Mouse (Mus musculus): ENCODE results near the gene Kmt2e. TPM values are rescaled to one million over a fixed set of nuclear protein-coding genes. Genes with fewer than 3 reads are reported as not detected.

The Kmt2e gene
- 74.6 and 83.1 TPM in 2 replicates for polyA plus RNA-seq (2015; fragmentation: Nextera tagmentation; extraction: Ambion mirVana)

DNA sequence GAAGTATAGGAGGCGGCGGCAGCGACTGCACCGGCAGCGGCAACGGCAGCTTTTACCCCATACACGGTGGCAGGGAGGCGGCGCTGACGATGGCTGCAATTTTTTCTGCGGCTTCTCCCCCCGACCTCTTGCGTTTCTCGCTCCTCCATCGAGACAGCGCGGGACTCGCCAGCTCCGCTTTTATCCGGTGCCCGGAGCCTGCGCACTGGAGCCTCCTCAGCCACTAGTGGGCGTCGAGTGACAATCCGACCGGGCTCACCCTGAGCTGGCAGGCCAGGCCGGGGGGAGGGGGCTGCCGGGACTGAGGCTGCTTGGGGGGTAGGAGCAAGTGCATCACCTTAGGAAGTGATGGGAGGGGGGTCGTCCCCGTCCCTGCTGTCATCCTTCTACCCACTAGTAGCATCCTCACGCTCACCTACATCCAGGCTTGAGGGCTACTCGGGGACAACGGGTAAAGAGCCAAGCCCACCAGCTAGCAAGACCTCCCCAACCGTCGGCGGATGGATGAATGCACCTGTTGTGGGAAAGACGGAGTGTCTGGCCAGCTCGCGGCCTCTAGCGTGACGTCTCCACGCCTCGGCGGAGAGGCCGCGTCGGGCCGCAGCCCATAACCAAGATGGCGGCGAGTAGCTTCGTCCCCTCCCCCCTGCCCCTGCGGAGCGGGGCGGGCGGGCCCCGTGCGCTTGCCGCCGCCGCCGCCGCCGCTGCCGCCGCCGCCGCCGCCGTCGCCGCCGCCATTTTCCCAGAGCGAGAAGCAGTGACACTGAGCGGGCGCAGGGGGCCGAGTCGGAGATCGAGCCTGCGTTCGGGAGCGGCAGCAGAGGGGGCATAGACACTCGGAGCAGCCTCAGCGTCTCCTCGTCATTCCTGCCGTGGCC is at the start of gene Kmt2e:
TSS of gene Kmt2e (plus strand) at position 722 of the 878 bp plus-strand sequence.
- Histone ChIP-seq H3K4me3 (ENCODE audit: low read length) (peak within 1 kb of the TSS; percentile 97), H3K36me3 (ENCODE audit: control insufficient read depth, insufficient read depth, low read length) (no peaks in the 10 kb centered on the region), H3K27me3 (replicated peaks; ENCODE audit: control insufficient read depth, insufficient read depth, low read length) (no peaks in the 10 kb centered on the region), H3K4me1 (ENCODE audit: control insufficient read depth, insufficient read depth, low read length) (peaks cover 2% of the 10 kb centered on the region; the same call in 1 of the 2 replicates), H3K9ac (ENCODE audit: low read depth, low read length) (peak within 1 kb of the TSS; percentile 100), H3K27ac (ENCODE audit: low read length) (peak within 1 kb of the TSS; percentile 100), H3K4me2 (ENCODE audit: low read depth, low read length) (peak within 1 kb of the TSS; percentile 67), H3K9me3 (ENCODE audit: control insufficient read depth, low read length) (no peaks in the 10 kb centered on the region)
- under 1% methylated on average over 77 of the region's 85 CpGs for WGBS
- peak; percentile 80 for ATAC-seq

DNA sequence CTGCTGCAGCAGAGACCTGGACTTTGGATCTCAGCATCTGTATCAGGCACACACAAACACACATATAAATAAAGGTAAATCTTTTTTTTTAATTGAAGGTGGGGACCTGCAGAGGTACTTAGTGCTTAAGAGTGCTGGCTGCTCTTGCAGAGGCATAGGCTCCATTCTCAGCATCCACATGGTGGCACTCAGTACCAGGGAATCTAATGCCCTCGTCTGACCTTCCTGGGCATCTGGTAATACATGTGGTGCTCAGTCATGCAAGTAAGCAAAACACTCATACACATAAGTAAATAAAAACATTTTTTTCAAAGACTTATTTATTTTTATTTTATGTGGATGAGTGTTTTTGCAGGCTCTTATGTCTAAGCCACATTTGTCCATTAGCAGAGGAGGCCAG is 49.1 kb upstream of the Kmt2e start:
- Histone ChIP-seq H3K4me2 (ENCODE audit: low read depth, low read length) (no peak overlapping the region), H3K4me1 (ENCODE audit: control insufficient read depth, insufficient read depth, low read length) (no peaks in the 10 kb centered on the region; the same call in 1 of the 2 replicates), H3K27ac (ENCODE audit: low read length) (no peak overlapping the region), H3K36me3 (ENCODE audit: control insufficient read depth, insufficient read depth, low read length) (no peaks in the 10 kb centered on the region), H3K9ac (ENCODE audit: low read depth, low read length) (no peak overlapping the region), H3K27me3 (replicated peaks; ENCODE audit: control insufficient read depth, insufficient read depth, low read length) (no peaks in the 10 kb centered on the region), H3K9me3 (ENCODE audit: control insufficient read depth, low read length) (no peaks in the 10 kb centered on the region), H3K4me3 (ENCODE audit: low read length) (no peak overlapping the region)
- no peak for ATAC-seq
- WGBS = 76% methylated on average over 1 of the region's 1 CpGs

DNA sequence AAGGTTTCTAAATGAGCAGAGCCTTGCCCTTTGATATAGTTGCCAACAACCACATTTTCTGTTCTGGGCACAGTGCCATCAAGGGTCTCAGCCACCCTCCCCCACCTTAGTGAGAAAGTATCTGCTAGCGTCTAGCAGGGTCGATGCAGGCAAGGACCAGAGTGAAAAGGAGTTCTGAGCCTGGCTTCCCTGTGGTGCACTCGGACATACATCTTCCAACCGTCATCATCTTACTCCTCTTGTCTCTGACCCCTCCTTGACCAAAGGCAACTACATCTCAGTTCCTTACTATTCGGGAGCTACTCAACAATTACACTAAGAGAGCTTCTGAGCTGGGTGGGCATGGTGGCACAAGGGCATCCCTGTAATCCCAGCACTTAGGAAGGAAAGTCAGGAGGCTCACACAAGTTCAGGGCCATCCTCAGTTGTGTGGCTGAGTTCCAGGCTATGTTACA is 48.5 kb upstream of the Kmt2e start:
- Histone ChIP-seq H3K4me1 (ENCODE audit: control insufficient read depth, insufficient read depth, low read length) (no peaks in the 10 kb centered on the region; the same call in 1 of the 2 replicates), H3K4me2 (ENCODE audit: low read depth, low read length) (no peak overlapping the region), H3K27me3 (replicated peaks; ENCODE audit: control insufficient read depth, insufficient read depth, low read length) (no peaks in the 10 kb centered on the region), H3K9me3 (ENCODE audit: control insufficient read depth, low read length) (no peaks in the 10 kb centered on the region), H3K4me3 (ENCODE audit: low read length) (no peak overlapping the region), H3K9ac (ENCODE audit: low read depth, low read length) (no peak overlapping the region), H3K27ac (ENCODE audit: low read length) (no peak overlapping the region), H3K36me3 (ENCODE audit: control insufficient read depth, insufficient read depth, low read length) (no peaks in the 10 kb centered on the region)
- 0 out of 2 replicates have a peak, but pooled peaks have one; percentile 8 for ATAC-seq
- WGBS = 58% methylated on average over 5 of the region's 5 CpGs

DNA sequence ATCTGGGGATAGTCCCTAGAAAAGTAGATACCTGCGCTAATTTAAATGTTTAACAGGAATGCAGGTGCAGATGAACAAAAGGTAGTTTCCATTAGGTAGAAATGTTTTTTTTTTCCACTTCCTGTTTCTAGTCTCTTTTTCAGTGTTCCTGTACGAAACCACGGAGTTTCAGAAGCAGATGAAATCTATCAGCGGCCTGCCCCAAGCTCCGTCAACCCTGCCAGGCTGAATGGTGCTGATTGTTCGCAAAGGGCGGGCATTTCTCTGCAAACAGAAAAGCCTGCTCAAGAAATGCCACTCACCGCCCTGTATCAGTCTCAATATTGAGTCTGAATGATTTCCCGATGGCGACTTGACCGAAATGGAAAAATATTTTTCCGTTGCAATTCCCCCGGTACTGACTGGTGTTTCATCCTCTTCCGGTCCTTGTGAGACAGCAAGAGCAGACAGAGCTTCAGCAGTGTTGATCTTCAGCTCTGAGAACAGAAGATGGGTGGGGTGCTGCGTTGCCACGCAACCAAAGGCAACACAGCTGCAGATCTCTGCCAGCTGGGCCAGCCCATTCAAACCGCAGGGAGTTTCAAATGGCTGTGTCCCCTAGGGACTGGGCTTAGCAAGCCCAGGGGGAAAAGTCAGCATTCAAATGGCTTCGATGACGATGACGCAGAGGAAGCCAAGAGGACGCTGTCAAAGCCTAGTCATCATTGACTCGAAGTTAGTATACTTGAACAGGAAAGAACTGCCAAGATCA is 47.5 kb upstream of the Kmt2e start:
- peak overlapping the region; percentile 51 for H3K4me2 ChIP-seq (ENCODE audit: low read depth, low read length)
- H3K4me1 ChIP-seq (ENCODE audit: control insufficient read depth, insufficient read depth, low read length) = no peaks in the 10 kb centered on the region; the same call in 1 of the 2 replicates
- no peaks in the 10 kb centered on the region for H3K36me3 ChIP-seq (ENCODE audit: control insufficient read depth, insufficient read depth, low read length)
- peak; percentile 97 for ATAC-seq
- peak overlapping the region; percentile 71 for H3K27ac ChIP-seq (ENCODE audit: low read length)
- H3K9me3 ChIP-seq (ENCODE audit: control insufficient read depth, low read length) = no peaks in the 10 kb centered on the region
- H3K27me3 ChIP-seq (replicated peaks; ENCODE audit: control insufficient read depth, insufficient read depth, low read length) = no peaks in the 10 kb centered on the region
- peak overlapping the region; percentile 44 for H3K4me3 ChIP-seq (ENCODE audit: low read length)
- peak overlapping the region; percentile 37 for H3K9ac ChIP-seq (ENCODE audit: low read depth, low read length)
- WGBS = 2% methylated on average over 22 of the region's 22 CpGs

DNA sequence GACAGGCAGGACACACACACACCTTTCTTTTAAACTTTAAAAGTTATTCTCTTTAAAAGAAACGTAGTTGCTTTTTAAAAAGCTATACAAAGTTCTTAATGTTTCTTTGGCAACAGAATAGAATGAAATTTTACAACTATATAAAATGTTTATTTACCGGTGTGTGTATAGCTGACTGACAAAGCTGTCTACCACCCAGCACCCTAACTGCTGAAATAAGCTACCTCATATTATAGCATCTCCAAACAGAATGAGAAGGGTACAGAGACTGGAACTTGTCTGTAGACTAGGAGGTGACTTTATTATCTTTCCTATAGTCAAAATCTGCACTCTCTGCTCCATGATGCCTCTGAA is 47.0 kb upstream of the Kmt2e start:
- Histone ChIP-seq H3K36me3 (ENCODE audit: control insufficient read depth, insufficient read depth, low read length) (no peaks in the 10 kb centered on the region), H3K9ac (ENCODE audit: low read depth, low read length) (no peak overlapping the region), H3K4me3 (ENCODE audit: low read length) (peak overlapping the region; percentile 44; the same call in 1 of the 2 replicates), H3K4me2 (ENCODE audit: low read depth, low read length) (peak overlapping the region; percentile 51; the same call in 1 of the 2 replicates), H3K27ac (ENCODE audit: low read length) (no peak overlapping the region), H3K4me1 (ENCODE audit: control insufficient read depth, insufficient read depth, low read length) (no peaks in the 10 kb centered on the region; the same call in 1 of the 2 replicates), H3K9me3 (ENCODE audit: control insufficient read depth, low read length) (no peaks in the 10 kb centered on the region), H3K27me3 (replicated peaks; ENCODE audit: control insufficient read depth, insufficient read depth, low read length) (no peaks in the 10 kb centered on the region)
- no peak for ATAC-seq
- 45% methylated on average over 2 of the region's 2 CpGs for WGBS

DNA sequence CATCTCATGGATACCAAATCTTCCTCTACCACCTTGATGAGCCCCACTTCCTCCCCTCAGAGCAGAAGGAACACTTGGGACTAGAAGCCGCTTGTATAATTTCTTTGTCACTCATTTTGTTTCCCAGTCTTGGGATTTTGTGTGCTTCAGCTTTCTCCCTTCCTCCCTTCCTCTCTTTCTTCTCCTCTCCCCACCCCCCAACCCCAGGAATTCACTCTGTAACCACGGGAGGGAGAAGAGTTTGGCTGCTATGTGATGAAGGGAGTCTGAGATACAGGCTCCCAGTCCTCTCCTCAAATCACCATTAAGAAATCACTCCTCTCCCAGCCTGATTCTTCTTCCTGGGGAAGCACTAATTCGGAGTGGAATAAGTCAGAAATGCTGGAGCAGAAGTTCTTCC is 46.1 kb upstream of the Kmt2e start:
- no peaks in the 10 kb centered on the region for H3K9me3 ChIP-seq (ENCODE audit: control insufficient read depth, low read length)
- no peak overlapping the region for H3K4me3 ChIP-seq (ENCODE audit: low read length)
- H3K9ac ChIP-seq (ENCODE audit: low read depth, low read length) = no peak overlapping the region
- ATAC-seq = no peak
- 40% methylated on average over 3 of the region's 3 CpGs for WGBS
- H3K4me2 ChIP-seq (ENCODE audit: low read depth, low read length) = no peak overlapping the region
- no peaks in the 10 kb centered on the region; the same call in 1 of the 2 replicates for H3K4me1 ChIP-seq (ENCODE audit: control insufficient read depth, insufficient read depth, low read length)
- H3K27ac ChIP-seq (ENCODE audit: low read length) = no peak overlapping the region
- H3K36me3 ChIP-seq (ENCODE audit: control insufficient read depth, insufficient read depth, low read length) = no peaks in the 10 kb centered on the region
- no peaks in the 10 kb centered on the region for H3K27me3 ChIP-seq (replicated peaks; ENCODE audit: control insufficient read depth, insufficient read depth, low read length)

DNA sequence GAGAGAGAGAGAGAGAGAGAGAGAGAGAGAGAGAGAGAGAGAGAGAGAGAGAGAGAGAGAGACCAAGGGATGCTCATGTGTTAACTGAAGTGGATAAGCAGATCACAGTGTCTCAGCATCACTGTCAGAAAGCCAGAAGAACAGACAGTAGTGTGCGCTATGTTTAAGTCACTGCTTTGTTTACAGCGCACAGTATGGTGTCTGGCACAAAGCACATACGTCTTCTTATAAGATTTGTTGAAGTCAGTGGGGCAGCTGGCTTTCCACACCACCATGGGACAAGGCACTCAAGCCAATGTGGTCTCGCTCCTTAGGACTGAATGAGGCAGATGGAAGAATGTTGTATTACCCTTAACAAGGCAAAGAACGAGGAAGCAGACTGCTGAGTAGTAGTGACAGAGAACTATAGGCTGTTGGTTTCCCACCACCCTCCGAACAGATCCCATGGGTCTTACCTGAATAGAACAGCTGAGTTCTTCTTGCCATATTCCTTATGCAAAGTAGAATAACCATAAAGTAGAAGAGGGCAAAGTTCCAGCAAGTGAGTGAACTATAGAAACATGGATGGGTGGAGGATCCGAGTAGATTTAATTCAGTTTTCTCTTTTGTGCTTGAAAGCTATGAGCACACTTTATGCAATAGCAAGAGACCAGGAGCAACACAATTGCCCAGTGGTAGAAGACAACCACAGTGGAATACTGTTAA is 44.5 kb upstream of the Kmt2e start:
- no peak for ATAC-seq
- Histone ChIP-seq H3K9ac (ENCODE audit: low read depth, low read length) (no peak overlapping the region), H3K27ac (ENCODE audit: low read length) (no peak overlapping the region), H3K4me2 (ENCODE audit: low read depth, low read length) (no peak overlapping the region), H3K36me3 (ENCODE audit: control insufficient read depth, insufficient read depth, low read length) (no peaks in the 10 kb centered on the region), H3K4me3 (ENCODE audit: low read length) (no peak overlapping the region), H3K4me1 (ENCODE audit: control insufficient read depth, insufficient read depth, low read length) (no peaks in the 10 kb centered on the region; the same call in 1 of the 2 replicates), H3K27me3 (replicated peaks; ENCODE audit: control insufficient read depth, insufficient read depth, low read length) (no peaks in the 10 kb centered on the region), H3K9me3 (ENCODE audit: control insufficient read depth, low read length) (no peaks in the 10 kb centered on the region)
- 80% methylated on average over 7 of the region's 7 CpGs for WGBS

DNA sequence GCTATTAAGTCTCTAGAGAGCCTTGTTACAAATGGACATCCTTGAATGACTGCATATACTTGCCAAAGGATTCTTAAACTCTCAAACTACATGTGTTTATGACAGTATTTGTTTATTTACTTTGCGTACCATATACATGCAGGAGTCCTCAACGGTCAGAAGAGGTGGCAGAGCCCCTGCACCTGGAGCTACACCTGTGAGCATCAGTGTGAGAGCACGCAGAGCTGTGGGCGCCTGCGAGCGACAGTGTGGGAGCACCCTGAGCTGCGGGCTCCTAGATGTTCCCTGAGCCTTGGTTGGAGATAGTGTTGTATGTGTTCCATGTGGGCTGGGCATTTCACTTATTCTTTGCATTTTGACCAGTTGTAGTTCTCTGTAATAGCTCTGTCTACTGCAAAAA is 42.5 kb upstream of the Kmt2e start:
- Histone ChIP-seq H3K27ac (ENCODE audit: low read length) (no peak overlapping the region), H3K4me3 (ENCODE audit: low read length) (no peak overlapping the region), H3K36me3 (ENCODE audit: control insufficient read depth, insufficient read depth, low read length) (no peaks in the 10 kb centered on the region), H3K27me3 (replicated peaks; ENCODE audit: control insufficient read depth, insufficient read depth, low read length) (no peaks in the 10 kb centered on the region), H3K4me2 (ENCODE audit: low read depth, low read length) (no peak overlapping the region), H3K9ac (ENCODE audit: low read depth, low read length) (no peak overlapping the region), H3K4me1 (ENCODE audit: control insufficient read depth, insufficient read depth, low read length) (no peaks in the 10 kb centered on the region; the same call in 1 of the 2 replicates), H3K9me3 (ENCODE audit: control insufficient read depth, low read length) (no peaks in the 10 kb centered on the region)
- WGBS = 85% methylated on average over 7 of the region's 7 CpGs
- ATAC-seq = no peak

DNA sequence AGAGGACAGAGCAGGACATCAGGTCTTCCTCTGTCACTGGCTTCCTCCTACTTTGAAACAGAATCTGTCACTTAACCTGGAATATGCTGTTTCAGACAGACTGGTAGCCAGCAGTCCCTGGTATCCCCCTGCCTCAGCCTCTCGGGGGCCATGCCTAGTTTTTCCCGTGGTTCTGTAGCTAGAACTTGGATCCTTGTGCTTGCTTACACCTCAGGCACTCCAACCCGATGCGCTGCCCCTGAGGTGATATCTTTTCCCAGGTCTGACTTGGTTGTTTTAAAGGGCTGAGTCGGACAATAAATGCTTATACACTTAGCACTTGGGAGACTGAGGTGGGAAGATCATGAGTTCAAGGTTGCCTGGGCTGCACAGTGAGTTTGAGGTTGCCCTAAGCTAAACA is 40.4 kb upstream of the Kmt2e start:
- ATAC-seq = no peak
- H3K9ac ChIP-seq (ENCODE audit: low read depth, low read length) = no peak overlapping the region
- H3K27ac ChIP-seq (ENCODE audit: low read length) = no peak overlapping the region
- WGBS = 84% methylated on average over 5 of the region's 5 CpGs
- H3K36me3 ChIP-seq (ENCODE audit: control insufficient read depth, insufficient read depth, low read length) = no peaks in the 10 kb centered on the region
- no peaks in the 10 kb centered on the region for H3K9me3 ChIP-seq (ENCODE audit: control insufficient read depth, low read length)
- H3K27me3 ChIP-seq (replicated peaks; ENCODE audit: control insufficient read depth, insufficient read depth, low read length) = no peaks in the 10 kb centered on the region
- H3K4me2 ChIP-seq (ENCODE audit: low read depth, low read length) = no peak overlapping the region
- no peak overlapping the region for H3K4me3 ChIP-seq (ENCODE audit: low read length)
- no peaks in the 10 kb centered on the region for H3K4me1 ChIP-seq (ENCODE audit: control insufficient read depth, insufficient read depth, low read length)
